In genomic region chr17:73301258-73302050, GRCm38 (mm10) we compare ENCODE assay signal across 9 mouse cellular contexts.
DNase-seq lines count a peak whose midpoint lies in the region; ATAC-seq and TF ChIP-seq lines count a peak whose summit lies in the region.
"Had no signal": no experiment of that assay in that cellular context is flagged by ENCODE, and none has a peak within 500 bp of the region (broad histone marks: within the 10 kb centered on the region; RNA-seq: fewer than 3 reads in every experiment).

No protein-coding gene starts in this region.

- no peaks in the 10 kb centered on the region for H3K27me3 ChIP-seq in kidney, adult 2 months (replicated peaks; ENCODE audit: control insufficient read depth, insufficient read depth, low read length)
- peaks cover 3% of the 10 kb centered on the region; the same call in 1 of the 2 replicates for H3K27me3 ChIP-seq in limb, embryonic 11.5 days (ENCODE audit: control insufficient read depth, insufficient read depth, low read length)
- H3K27me3 ChIP-seq in midbrain, embryonic 15.5 days (replicated peaks) = 0 out of 2 replicates have a peak, but pooled peaks cover 6% of the 10 kb centered on the region

- WGBS in kidney, adult 2 months = 32% methylated on average over 15 of the region's 15 CpGs
- WGBS in limb, embryonic 11.5 days = 38% methylated on average over 15 of the region's 15 CpGs
- 42% methylated on average over 15 of the region's 15 CpGs for WGBS in midbrain, embryonic 15.5 days

- no peaks in the 10 kb centered on the region for H3K4me1 ChIP-seq in kidney, adult 2 months (ENCODE audit: control insufficient read depth, insufficient read depth, low read length)
- H3K4me1 ChIP-seq in limb, embryonic 11.5 days (ENCODE audit: control insufficient read depth, insufficient read depth, low read length) = no peaks in the 10 kb centered on the region
- H3K4me1 ChIP-seq in midbrain, embryonic 15.5 days = peaks cover 5% of the 10 kb centered on the region; the same call in 1 of the 2 replicates

- no peak overlapping the region for H3K4me2 ChIP-seq in limb, embryonic 11.5 days (ENCODE audit: low read depth, severe bottlenecking)
- H3K4me2 ChIP-seq in midbrain, embryonic 15.5 days = no peak overlapping the region
- H3K4me2 ChIP-seq: embryonic facial prominence, embryonic 15.5 days had no signal

- ATAC-seq in limb, embryonic 11.5 days (ENCODE audit: insufficient number of reproducible peaks, low FRiP score, low TSS enrichment, low read depth) = 0 out of 2 replicates have a peak, but pooled peaks have one; percentile 6
- ATAC-seq in midbrain, embryonic 15.5 days (replicated peaks) = peak; percentile 28

- no peaks in the 10 kb centered on the region for H3K9me3 ChIP-seq in limb, embryonic 11.5 days (ENCODE audit: control insufficient read depth, low read length)
- H3K9me3 ChIP-seq in midbrain, embryonic 15.5 days = no peaks in the 10 kb centered on the region
- H3K9me3 ChIP-seq: embryonic facial prominence, embryonic 15.5 days had no signal

- no peak overlapping the region for H3K4me3 ChIP-seq in kidney, adult 2 months (ENCODE audit: insufficient read depth, low read depth, low read length)
- H3K4me3 ChIP-seq in limb, embryonic 11.5 days (ENCODE audit: low read depth, low read length) = no peak overlapping the region
- no peak overlapping the region for H3K4me3 ChIP-seq in midbrain, embryonic 15.5 days
- H3K4me3 ChIP-seq: embryonic facial prominence, embryonic 15.5 days had no signal

- H3K36me3 ChIP-seq in kidney, adult 2 months (ENCODE audit: control insufficient read depth, insufficient read depth, low read length) = no peaks in the 10 kb centered on the region
- no peaks in the 10 kb centered on the region for H3K36me3 ChIP-seq in limb, embryonic 11.5 days (ENCODE audit: control insufficient read depth, insufficient read depth, low read length)
- H3K36me3 ChIP-seq in midbrain, embryonic 15.5 days (replicated peaks) = no peaks in the 10 kb centered on the region
- H3K36me3 ChIP-seq: embryonic facial prominence, embryonic 15.5 days had no signal

- no peak overlapping the region for H3K9ac ChIP-seq in limb, embryonic 11.5 days (ENCODE audit: low read length)
- no peak overlapping the region for H3K9ac ChIP-seq in midbrain, embryonic 15.5 days
- H3K9ac ChIP-seq: embryonic facial prominence, embryonic 15.5 days had no signal

- peak; percentile 85 for TF ChIP-seq CTCF in kidney, adult 2 months (conservative IDR thresholded peaks at IDR 0.05; ENCODE audit: insufficient read depth, insufficient read length, low read depth, low read length)

- intact Hi-C loops in gastrocnemius, postnatal 14 days (cut with DNase I; ENCODE audit: low total_unique reads) = loop anchor here (2.0 to 5.0 kb wide), 2 partner anchors 443 to 581 kb away; no protein-coding TSS in a partner anchor

- TF ChIP-seq POLR2A in kidney, adult 2 months (IDR thresholded peaks at IDR 0.05; ENCODE audit: low read depth, low read length) = no peak

- peak; percentile 66 for DNase-seq in urinary bladder, postnatal 14 days (ENCODE audit: low spot score)
- no peak for DNase-seq in urinary bladder, adult 2 months (ENCODE audit: low spot score)
- DNase-seq in cerebellum, postnatal 4 days (ENCODE audit: low spot score in 2 of 2) = peak; percentile 32 to 79
- peak; percentile 38 for DNase-seq in gastrocnemius, postnatal 14 days
- DNase-seq in kidney, adult 2 months = peak; percentile 78
- DNase-seq in limb, embryonic 11.5 days (ENCODE audit: low spot score) = peak; percentile 72
- DNase-seq in spleen, postnatal 4 days (ENCODE audit: low spot score in 2 of 2) = peak; percentile 55 to 80

- no peak overlapping the region for H3K27ac ChIP-seq in kidney, adult 2 months (ENCODE audit: insufficient read depth, low read depth, low read length)
- no peak overlapping the region for H3K27ac ChIP-seq in limb, embryonic 11.5 days (replicated peaks; ENCODE audit: low read depth, low read length)
- no peak overlapping the region for H3K27ac ChIP-seq in midbrain, embryonic 15.5 days
- H3K27ac ChIP-seq: embryonic facial prominence, embryonic 15.5 days had no signal
